Mouse (Mus musculus) hindbrain, embryonic 12.5 days (tissue): ENCODE measurements around the gene Med24. TPM values are rescaled to one million over a fixed set of nuclear protein-coding genes. Genes with fewer than 3 reads are reported as not detected.

Experiments used
- ATAC-seq: fragments of 200-750 bp; cut with Nextera tagmentation; 2 replicates; pipeline ENCODE4 v1.8.0; 2017; ENCODE audit warnings: moderate TSS enrichment; ENCODE audit not compliant: low FRiP score
- H3K27ac ChIP-seq: fragments of 300-500 bp; sonication (generic); 2 replicates; pipeline ENCODE4 v1.5.1; 2016; ENCODE audit warnings: mild to moderate bottlenecking
- H3K27me3 ChIP-seq: fragments of 300-500 bp; sonication (generic); 2 replicates; pipeline ENCODE4 v1.6.1; 2016; ENCODE audit warnings: mild to moderate bottlenecking
- H3K36me3 ChIP-seq: fragments of 300-500 bp; sonication (generic); 2 replicates; pipeline ENCODE4 v1.6.1; 2016; ENCODE audit warnings: mild to moderate bottlenecking
- H3K4me1 ChIP-seq: fragments of 300-500 bp; sonication (generic); 2 replicates; pipeline ENCODE4 v1.6.1; 2016
- H3K4me2 ChIP-seq: fragments of 300-500 bp; sonication (generic); replicated peaks from 2 replicates; pipeline ENCODE4 v1.6.1; 2016; ENCODE audit warnings: mild to moderate bottlenecking
- H3K4me3 ChIP-seq: fragments of 300-500 bp; sonication (generic); 2 replicates; pipeline ENCODE4 v1.5.1; 2016; ENCODE audit warnings: mild to moderate bottlenecking
- H3K9ac ChIP-seq: fragments of 300-500 bp; sonication (generic); 2 replicates; pipeline ENCODE4 v1.6.1; 2016; ENCODE audit warnings: mild to moderate bottlenecking, moderate library complexity
- H3K9me3 ChIP-seq: fragments of 300-500 bp; sonication (generic); replicated peaks from 2 replicates; pipeline ENCODE4 v1.6.1; 2016; ENCODE audit warnings: mild to moderate bottlenecking
- WGBS: fragments of 180-500 bp; shearing (Covaris S2); methylation state at CpG from one replicate; pipeline ENCODE4 v1.1.7; 2016; 5-methylcytosine and 5-hydroxymethylcytosine counted together
- polyA plus RNA-seq: library from polyadenylated mRNA; unstranded; fragments of >200 nt; fragmentation: Nextera tagmentation; extraction: Ambion mirVana; gene quantifications from 2 replicates; pipeline ENCODE4 v1.2.1, GENCODE M21; 2016

The Med24 gene
- polyA plus RNA-seq, result 85.0 and 86.9 TPM in 2 replicates

GRCm38 (mm10) chr11:98729119-98729588 is at the start of gene Med24:
Med24 (minus strand) TSS chr11:98729435.
- Histone ChIP-seq H3K36me3 (peaks cover 37% of the 10 kb centered on the region), H3K27me3 (no peaks in the 10 kb centered on the region), H3K9ac (peak within 1 kb of the TSS; percentile 65), H3K27ac (peak within 1 kb of the TSS; percentile 64), H3K4me1 (peaks cover 7% of the 10 kb centered on the region), H3K4me3 (peak within 1 kb of the TSS; percentile 62), H3K9me3 (peaks cover 1% of the 10 kb centered on the region; the same call in 1 of the 2 replicates), H3K4me2 (peak within 1 kb of the TSS; percentile 76)
- 1% methylated on average over 16 of the region's 16 CpGs for WGBS
- ATAC-seq, result peak; percentile 90

GRCm38 (mm10) chr11:98777888-98778287 is 48.7 kb upstream of the Med24 start:
- Histone ChIP-seq H3K4me1 (peaks cover 55% of the 10 kb centered on the region), H3K9ac (no peak overlapping the region), H3K27me3 (no peaks in the 10 kb centered on the region), H3K4me2 (no peak overlapping the region), H3K36me3 (no peaks in the 10 kb centered on the region), H3K27ac (no peak overlapping the region), H3K4me3 (no peak overlapping the region), H3K9me3 (no peaks in the 10 kb centered on the region)
- ATAC-seq, result no peak

GRCm38 (mm10) chr11:98776843-98777590 is 47.8 kb upstream of the Med24 start:
- peak overlapping the region; percentile 6; the same call in 1 of the 2 replicates for H3K9ac ChIP-seq
- 14% methylated on average over 9 of the region's 9 CpGs for WGBS
- H3K9me3 ChIP-seq, result no peaks in the 10 kb centered on the region
- H3K27ac ChIP-seq, result peak overlapping the region; percentile 72
- no peak overlapping the region for H3K4me2 ChIP-seq
- H3K36me3 ChIP-seq, result no peaks in the 10 kb centered on the region
- peaks cover 47% of the 10 kb centered on the region for H3K4me1 ChIP-seq
- H3K4me3 ChIP-seq, result no peak overlapping the region
- no peak for ATAC-seq
- H3K27me3 ChIP-seq, result no peaks in the 10 kb centered on the region

- Histone ChIP-seq H3K4me3 (no peak overlapping the region), H3K27me3 (no peaks in the 10 kb centered on the region), H3K4me1 (peaks cover 42% of the 10 kb centered on the region), H3K36me3 (no peaks in the 10 kb centered on the region), H3K9me3 (no peaks in the 10 kb centered on the region), H3K9ac (no peak overlapping the region), H3K4me2 (peak overlapping the region; percentile 62), H3K27ac (peak overlapping the region; percentile 72)
- WGBS, result 52% methylated on average over 12 of the region's 12 CpGs
- no peak; the same call in 1 of the 2 replicates for ATAC-seq
Measured at GRCm38 (mm10) chr11:98776052-98776764, 47.0 kb upstream of the Med24 start.

DNA sequence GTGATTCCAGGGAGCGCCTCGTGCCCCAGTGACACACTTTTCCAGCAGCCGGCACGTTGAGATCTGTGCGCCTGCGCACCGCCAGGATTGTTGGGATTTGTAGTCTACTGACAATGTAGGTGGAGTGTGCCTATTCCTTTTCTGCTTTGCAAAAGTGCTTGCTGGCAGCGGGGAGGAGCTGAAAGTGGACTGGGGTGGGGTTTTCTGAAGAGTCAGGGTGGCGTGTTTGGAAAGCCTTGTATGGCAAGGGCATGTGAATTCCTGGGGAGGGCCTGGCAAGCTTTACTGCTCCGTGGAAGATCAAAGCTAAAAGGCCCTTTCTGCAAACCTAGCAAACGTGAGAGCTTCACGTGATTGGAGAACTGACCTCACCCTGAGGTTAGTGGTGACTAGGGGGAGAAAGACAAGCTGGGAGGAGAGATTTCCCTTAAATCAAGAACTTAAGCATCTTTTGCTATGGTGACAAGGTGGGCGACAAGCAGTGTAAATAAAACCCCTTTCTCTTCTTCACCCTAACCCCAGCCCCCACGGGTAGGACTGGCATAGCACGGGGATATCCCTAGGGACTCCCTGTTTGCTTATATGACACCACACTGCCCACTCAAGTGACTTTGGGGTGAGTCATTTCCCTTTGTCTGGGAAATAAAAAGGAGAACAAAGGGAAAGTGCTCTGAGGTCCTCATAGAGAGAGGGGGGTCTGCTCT is 46.3 kb upstream of the Med24 start:
- Histone ChIP-seq H3K27ac (peak overlapping the region; percentile 64), H3K4me1 (peaks cover 42% of the 10 kb centered on the region), H3K9ac (no peak overlapping the region), H3K27me3 (no peaks in the 10 kb centered on the region), H3K36me3 (peaks cover 1% of the 10 kb centered on the region; the same call in 1 of the 2 replicates), H3K4me3 (peak overlapping the region; percentile 34), H3K4me2 (peak overlapping the region; percentile 62), H3K9me3 (no peaks in the 10 kb centered on the region)
- WGBS, result 6% methylated on average over 15 of the region's 15 CpGs
- ATAC-seq, result peak; percentile 29

DNA sequence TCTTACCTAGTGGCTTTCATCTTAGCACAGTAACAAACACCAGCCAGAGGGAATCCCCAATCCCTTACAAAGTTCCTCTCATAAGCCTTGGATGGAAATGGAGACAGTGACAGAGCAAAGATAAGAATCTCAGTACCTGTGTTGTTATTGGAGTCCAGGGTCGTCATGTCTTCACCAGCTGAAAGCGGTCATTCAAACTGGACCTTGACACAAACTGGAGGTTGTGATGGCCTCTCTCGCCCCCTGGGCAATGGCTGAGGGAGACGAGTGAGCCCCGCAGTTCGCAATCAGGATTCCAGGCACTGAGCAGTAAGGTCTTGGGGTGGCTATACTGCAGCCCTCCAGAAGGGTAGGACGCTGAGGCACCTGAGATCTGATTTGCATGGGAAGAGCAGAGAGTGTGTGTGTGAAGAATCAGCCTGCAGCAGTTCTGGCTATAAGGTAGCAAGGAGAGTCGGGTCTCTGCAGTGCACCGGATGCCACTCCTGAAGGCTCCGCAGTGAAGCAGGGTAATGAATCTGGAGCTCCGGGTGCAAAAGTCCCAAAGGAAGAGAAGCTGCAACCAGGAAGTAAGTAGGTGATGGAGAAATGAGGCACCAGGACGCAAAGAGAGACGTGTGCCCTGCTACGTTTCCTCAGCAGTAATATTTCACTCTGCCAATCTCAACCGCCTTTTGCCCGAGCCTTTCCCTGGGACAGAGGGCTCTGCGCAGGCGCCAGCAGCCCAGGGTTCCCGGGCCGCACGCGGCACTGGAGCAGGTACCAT is 45.5 kb upstream of the Med24 start, which contains the start of gene Nr1d1:
Gene Nr1d1, minus strand, starts transcription at position 752 of the 766 bp plus-strand sequence.
- peak within 1 kb of the TSS; percentile 62 for H3K4me2 ChIP-seq
- H3K4me1 ChIP-seq, result peaks cover 42% of the 10 kb centered on the region
- 2% methylated on average over 22 of the region's 22 CpGs for WGBS
- peaks cover 9% of the 10 kb centered on the region for H3K36me3 ChIP-seq
- peak within 1 kb of the TSS; percentile 64 for H3K27ac ChIP-seq
- no peaks in the 10 kb centered on the region for H3K27me3 ChIP-seq
- H3K4me3 ChIP-seq, result peak within 1 kb of the TSS; percentile 34
- peak within 1 kb of the TSS; percentile 54 for H3K9ac ChIP-seq
- H3K9me3 ChIP-seq, result no peaks in the 10 kb centered on the region
- peak; percentile 81 for ATAC-seq

DNA sequence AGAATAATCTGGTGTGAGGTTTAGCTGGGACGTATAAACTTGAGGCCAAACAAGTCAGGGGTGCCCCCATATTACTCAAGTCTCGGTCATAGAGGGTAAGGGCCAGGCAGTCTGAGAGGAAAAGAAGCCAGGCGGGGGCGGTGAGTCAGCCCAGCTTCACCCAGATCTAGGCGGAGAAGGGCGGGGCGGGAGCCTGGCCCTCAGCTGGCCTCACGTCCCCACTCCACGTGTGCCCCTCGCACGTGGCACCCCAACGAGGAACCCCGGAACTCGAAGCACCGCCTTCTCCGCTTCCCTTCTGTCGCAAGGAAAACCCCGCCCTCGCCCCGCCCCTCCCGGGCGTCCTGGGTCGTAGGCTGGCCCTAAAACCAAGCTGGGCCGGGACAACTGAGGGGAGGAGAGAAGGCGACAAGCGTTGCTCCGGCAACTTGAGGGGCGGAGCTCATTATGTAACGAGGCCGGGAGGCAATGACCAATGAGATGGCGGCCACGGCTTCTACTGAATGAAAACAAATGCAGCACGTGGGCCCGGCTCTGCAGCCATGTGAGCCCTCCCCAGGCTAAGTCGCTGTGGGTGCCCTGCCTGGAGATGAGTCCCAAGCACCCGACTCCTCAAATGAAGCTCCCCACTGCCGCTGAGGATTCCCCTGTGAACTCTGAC is 44.5 kb upstream of the Med24 start:
- Histone ChIP-seq H3K4me3 (peak overlapping the region; percentile 34), H3K27ac (no peak overlapping the region), H3K36me3 (peaks cover 19% of the 10 kb centered on the region), H3K4me2 (peak overlapping the region; percentile 62), H3K4me1 (peaks cover 45% of the 10 kb centered on the region), H3K9ac (0 out of 2 replicates have a peak overlapping the region, but pooled peaks have one; percentile 14), H3K9me3 (no peaks in the 10 kb centered on the region), H3K27me3 (no peaks in the 10 kb centered on the region)
- peak; percentile 77 for ATAC-seq
- under 1% methylated on average over 37 of the region's 37 CpGs for WGBS

- no peak for ATAC-seq
- no peaks in the 10 kb centered on the region for H3K27me3 ChIP-seq
- H3K9me3 ChIP-seq, result no peaks in the 10 kb centered on the region
- peaks cover 55% of the 10 kb centered on the region for H3K4me1 ChIP-seq
- H3K9ac ChIP-seq, result no peak overlapping the region
- 86% methylated on average over 8 of the region's 8 CpGs for WGBS
- H3K4me2 ChIP-seq, result no peak overlapping the region
- H3K36me3 ChIP-seq, result peaks cover 25% of the 10 kb centered on the region
- H3K4me3 ChIP-seq, result no peak overlapping the region
- H3K27ac ChIP-seq, result no peak overlapping the region
Measured at GRCm38 (mm10) chr11:98772667-98773171, 43.5 kb upstream of the Med24 start.

DNA sequence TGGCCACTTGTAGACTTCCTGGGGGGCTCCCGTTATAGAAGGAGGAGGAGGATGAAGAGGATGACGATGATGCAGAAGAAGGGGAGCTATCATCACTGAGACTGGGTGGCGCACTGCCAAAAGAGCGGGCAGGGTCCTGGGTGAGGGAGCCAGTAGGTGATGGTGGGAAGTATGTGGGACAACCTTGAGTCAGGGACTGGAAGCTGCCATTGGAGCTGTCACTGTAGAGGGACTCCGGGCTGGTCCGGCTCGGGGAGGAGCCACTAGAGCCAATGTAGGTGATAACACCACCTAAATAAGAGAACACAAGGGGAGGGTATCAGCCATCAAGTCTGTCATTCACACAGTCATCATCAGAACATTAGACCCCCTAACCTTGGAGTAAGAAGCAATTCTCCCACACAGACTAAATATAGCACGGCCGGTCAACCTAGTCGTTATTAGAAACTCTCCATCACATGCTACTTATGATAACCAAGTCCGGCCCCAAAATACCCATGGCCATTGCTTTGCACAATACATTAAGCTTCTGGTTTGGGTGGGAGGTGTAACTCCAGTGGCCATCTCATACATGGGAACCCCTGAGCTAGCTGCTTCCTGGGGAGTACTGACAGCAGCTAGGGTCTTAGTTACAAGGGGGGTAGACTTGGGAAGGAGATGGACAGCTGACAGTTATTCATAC is 42.8 kb upstream of the Med24 start:
- H3K9me3 ChIP-seq, result no peaks in the 10 kb centered on the region

DNA sequence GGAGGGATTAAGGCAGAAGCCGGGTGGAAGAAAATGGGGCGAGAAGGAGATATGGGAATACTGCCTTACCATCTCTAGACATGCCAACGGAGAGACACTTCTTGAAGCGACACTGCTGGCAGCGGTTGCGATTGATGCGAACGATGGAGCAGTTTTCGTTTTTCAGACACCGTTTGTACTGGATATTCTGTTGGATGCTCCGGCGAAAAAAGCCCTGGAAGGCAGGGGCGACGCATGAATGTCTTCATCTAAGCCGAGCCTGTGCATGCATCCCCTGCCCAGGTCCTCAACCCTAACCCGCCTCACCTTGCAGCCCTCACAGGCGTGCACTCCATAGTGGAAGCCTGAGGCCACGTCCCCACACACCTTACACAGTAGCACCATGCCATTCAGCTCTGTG is 41.9 kb upstream of the Med24 start:
- no peak overlapping the region for H3K9ac ChIP-seq
- H3K27me3 ChIP-seq, result no peaks in the 10 kb centered on the region
- no peak overlapping the region for H3K27ac ChIP-seq
- H3K4me2 ChIP-seq, result no peak overlapping the region
- peaks cover 25% of the 10 kb centered on the region for H3K36me3 ChIP-seq
- H3K9me3 ChIP-seq, result no peaks in the 10 kb centered on the region
- ATAC-seq, result no peak
- WGBS, result 96% methylated on average over 18 of the region's 18 CpGs
- no peak overlapping the region for H3K4me3 ChIP-seq
- H3K4me1 ChIP-seq, result peaks cover 60% of the 10 kb centered on the region

More for the DNA sequence above, 42.8 kb upstream of the Med24 start:
- Histone ChIP-seq H3K27ac (no peak overlapping the region), H3K4me1 (peaks cover 59% of the 10 kb centered on the region), H3K27me3 (no peaks in the 10 kb centered on the region), H3K4me3 (no peak overlapping the region), H3K9ac (no peak overlapping the region), H3K36me3 (peaks cover 25% of the 10 kb centered on the region), H3K4me2 (no peak overlapping the region)
- ATAC-seq, result no peak
- WGBS, result 95% methylated on average over 11 of the region's 11 CpGs
